Mouse (Mus musculus) brown adipose tissue, adult 24 weeks (tissue): ENCODE results near the gene Mcf2l. TPM values are rescaled to one million over a fixed set of nuclear protein-coding genes. Genes with fewer than 3 reads are reported as not detected.

ENCODE experiments used
- H3K27ac ChIP-seq: fragments of 200-500 bp; replicated peaks from 2 replicates; pipeline ENCODE4 v1.5.1; 2012; ENCODE audit warnings: low read depth, mild to moderate bottlenecking, low read length
- H3K4me1 ChIP-seq: fragments of 200-500 bp; 2 replicates; pipeline ENCODE4 v1.6.1; 2012; ENCODE audit warnings: low read length, mixed read lengths; ENCODE audit not compliant: control insufficient read depth, insufficient read depth, insufficient read length
- H3K4me3 ChIP-seq: fragments of 200-500 bp; 2 replicates; pipeline ENCODE4 v1.5.1; 2012; ENCODE audit warnings: low read depth, mild to moderate bottlenecking, low read length, moderate library complexity; ENCODE audit not compliant: insufficient read depth
- polyA plus RNA-seq: library from polyadenylated mRNA; stranded (reverse); fragments of >200 nt; gene quantifications from 2 replicates; pipeline ENCODE4 v1.2.4, GENCODE M21; 2012; ENCODE audit not compliant: missing spikeins, insufficient read depth, insufficient read length

Gene Mcf2l
- polyA plus RNA-seq, result 7.2 and 10.0 TPM in 2 replicates

- Histone ChIP-seq H3K27ac (no peak within 1 kb of the TSS), H3K4me3 (peak within 1 kb of the TSS; percentile 61), H3K4me1 (0 out of 2 replicates have a peak, but pooled peaks cover 2% of the 10 kb centered on the region)
These were observed at the start of gene Mcf2l for GRCm38 (mm10) chr8:12873357-12874046. Gene Mcf2l (plus strand): TSS chr8:12873806.

DNA sequence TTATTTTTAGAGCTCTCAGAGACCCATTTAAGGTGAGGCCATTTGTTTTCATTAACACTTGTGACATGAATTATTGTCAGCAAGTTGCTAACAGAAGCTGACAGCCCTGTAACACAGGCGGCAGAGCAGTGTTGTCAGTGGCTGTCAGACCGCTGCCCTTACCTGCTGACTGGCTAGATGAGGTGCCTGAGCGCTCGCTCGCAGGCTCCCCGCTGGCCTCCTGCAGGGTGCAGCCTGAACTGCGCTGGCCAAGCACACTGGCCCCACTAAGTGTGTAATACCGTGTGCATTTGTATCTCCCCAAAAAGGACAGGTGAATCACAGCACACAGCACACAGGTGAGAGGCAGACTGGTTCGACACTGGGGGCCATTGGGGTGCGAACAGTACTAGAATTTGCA lies 49.0 kb upstream of the Mcf2l start:
- no peak overlapping the region for H3K27ac ChIP-seq
- no peak overlapping the region for H3K4me3 ChIP-seq
- no peaks in the 10 kb centered on the region for H3K4me1 ChIP-seq

DNA sequence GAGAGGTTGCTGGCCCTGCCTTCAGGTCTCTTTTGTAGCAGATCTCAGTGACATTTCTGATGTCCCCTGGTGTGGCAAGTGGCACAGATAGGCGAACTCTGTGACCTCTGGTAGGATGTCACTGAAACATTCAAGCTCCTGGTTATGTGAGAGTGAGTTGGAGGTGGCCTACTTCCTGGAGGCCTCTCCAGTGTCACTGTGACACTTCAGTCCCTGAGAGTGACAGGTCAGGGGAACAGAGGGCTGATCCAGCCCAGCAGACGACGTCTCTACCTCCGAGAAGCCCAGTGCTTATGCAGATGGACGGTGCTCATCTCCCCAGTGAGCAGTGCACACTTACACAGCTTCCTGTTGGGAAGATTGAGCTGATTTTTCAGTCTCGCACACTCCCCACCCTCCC lies 48.4 kb upstream of the Mcf2l start:
- H3K27ac ChIP-seq, result no peak overlapping the region

DNA sequence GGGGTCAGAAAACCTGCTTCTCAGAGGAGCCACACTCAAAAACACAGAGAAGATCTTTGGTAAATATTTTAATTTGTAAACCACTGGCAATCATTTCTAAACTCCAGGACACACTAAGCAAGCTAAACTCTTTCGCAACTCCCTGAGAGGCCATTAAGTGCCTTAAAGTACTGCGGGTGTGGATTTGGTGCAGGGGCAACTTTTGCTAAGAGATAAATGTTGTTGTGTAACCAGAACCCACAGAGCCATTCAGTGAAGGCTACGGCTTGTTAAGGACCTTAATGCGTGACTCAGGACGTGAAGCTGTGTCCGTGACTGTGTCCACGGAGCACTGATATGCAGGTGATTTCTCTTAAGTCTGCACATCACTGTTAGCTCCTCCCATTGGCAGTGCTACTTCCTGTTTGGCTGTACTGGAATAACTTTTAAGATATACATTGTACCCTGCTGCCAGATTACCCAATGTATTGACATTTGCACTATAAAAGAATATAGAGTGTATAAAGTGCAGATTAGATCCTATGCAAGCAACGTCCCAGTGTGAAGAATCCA lies 47.8 kb upstream of the Mcf2l start:
- Histone ChIP-seq H3K4me3 (no peak overlapping the region), H3K27ac (no peak overlapping the region), H3K4me1 (no peaks in the 10 kb centered on the region)

More for the DNA sequence above, 48.4 kb upstream of the Mcf2l start:
- Histone ChIP-seq H3K4me3 (no peak overlapping the region), H3K4me1 (no peaks in the 10 kb centered on the region)

GRCm38 (mm10) chr8:12827124-12827523 lies 46.5 kb upstream of the Mcf2l start:
- Histone ChIP-seq H3K4me3 (no peak overlapping the region), H3K4me1 (no peaks in the 10 kb centered on the region), H3K27ac (no peak overlapping the region)

DNA sequence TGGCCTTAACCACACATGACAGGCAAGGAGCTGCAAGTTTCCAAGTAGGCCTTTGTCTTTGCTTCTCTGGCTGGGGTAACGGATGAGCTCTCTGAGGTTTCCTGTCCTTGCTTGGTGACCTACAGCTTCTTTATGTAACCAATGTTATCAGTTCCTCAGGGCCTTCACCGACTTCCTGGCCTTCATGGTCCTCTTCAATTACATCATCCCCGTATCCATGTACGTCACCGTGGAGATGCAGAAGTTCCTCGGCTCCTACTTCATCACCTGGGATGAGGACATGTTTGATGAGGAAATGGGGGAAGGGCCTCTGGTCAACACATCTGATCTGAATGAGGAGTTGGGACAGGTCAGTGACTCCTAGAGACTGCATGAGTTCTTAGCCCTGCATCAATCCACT lies 45.3 kb upstream of the Mcf2l start:
- Histone ChIP-seq H3K4me1 (no peaks in the 10 kb centered on the region), H3K27ac (no peak overlapping the region), H3K4me3 (no peak overlapping the region)

- H3K4me1 ChIP-seq, result no peaks in the 10 kb centered on the region
- no peak overlapping the region for H3K4me3 ChIP-seq
- H3K27ac ChIP-seq, result no peak overlapping the region
These were observed 44.2 kb upstream of the Mcf2l start for GRCm38 (mm10) chr8:12829381-12829780.

GRCm38 (mm10) chr8:12831659-12832589 lies 41.7 kb upstream of the Mcf2l start:
- no peak overlapping the region for H3K27ac ChIP-seq
- no peak overlapping the region for H3K4me3 ChIP-seq
- no peaks in the 10 kb centered on the region for H3K4me1 ChIP-seq

DNA sequence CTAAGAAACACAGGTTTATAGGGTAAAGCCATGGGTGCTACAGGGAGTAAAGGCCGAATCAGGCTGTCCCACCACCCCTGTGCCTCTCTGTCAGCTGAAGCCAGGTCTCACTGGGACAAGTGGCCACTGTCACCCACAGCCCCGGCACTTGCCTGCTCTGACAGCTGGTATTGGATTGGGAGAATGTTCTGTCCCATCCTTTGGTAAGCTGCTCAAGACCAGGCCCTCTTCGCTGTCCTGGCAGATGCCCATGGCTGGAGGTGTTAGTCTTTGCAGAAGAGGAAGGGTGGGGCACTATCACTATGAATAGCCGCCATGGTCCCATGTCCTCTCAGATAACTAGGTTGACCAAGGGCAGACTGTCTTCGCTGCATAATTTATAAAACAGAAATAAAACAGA lies 40.0 kb upstream of the Mcf2l start:
- no peak overlapping the region for H3K4me3 ChIP-seq
- H3K27ac ChIP-seq, result no peak overlapping the region
- no peaks in the 10 kb centered on the region for H3K4me1 ChIP-seq

DNA sequence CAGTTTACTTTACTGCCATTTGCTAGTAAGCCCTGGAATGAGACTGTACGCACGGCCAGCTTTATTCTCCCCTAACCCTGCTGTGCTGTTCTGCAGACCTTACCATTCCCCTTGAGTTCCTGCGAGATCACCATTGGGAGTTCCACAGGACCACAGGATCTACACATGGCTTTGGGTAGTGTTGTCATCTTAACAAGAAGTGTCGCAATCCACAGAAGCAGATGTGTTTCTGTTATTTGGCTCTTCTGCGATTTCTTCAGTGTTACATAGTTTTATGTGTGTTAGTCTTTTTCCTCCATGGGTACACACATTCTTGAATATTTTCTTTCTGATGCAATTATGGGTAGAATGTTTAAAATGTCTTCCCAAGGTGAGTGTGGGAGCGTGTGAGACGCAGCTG lies 32.8 kb upstream of the Mcf2l start:
- Histone ChIP-seq H3K4me3 (no peak overlapping the region), H3K27ac (no peak overlapping the region), H3K4me1 (no peaks in the 10 kb centered on the region)

- H3K27ac ChIP-seq, result no peak overlapping the region
- no peaks in the 10 kb centered on the region for H3K4me1 ChIP-seq
These were observed 31.1 kb upstream of the Mcf2l start for GRCm38 (mm10) chr8:12842342-12842995.

GRCm38 (mm10) chr8:12844347-12844950 lies 29.2 kb upstream of the Mcf2l start:
- no peak overlapping the region for H3K4me3 ChIP-seq
- H3K4me1 ChIP-seq, result no peaks in the 10 kb centered on the region
- no peak overlapping the region for H3K27ac ChIP-seq

More at GRCm38 (mm10) chr8:12842342-12842995, 31.1 kb upstream of the Mcf2l start:
- no peak overlapping the region for H3K4me3 ChIP-seq

DNA sequence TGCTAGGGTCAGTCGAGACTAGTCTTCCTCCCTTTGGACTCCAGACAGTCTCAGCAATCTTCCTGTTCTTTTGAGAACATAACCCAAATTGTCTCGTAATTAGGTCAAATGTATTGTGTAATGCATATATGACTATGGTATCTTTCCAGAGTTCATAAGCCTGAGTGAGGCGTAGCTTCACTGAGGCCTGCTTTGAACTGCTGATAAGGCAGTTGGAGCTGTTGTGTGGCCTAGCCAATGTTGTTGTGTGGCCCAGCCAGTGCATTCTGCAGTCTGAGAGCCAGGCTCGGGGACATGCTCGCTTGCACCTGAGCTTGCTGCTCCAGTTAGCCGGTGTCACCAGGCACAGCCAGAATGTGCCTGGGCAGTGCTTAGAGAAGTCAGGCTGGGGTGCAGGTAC lies 27.2 kb upstream of the Mcf2l start:
- H3K4me1 ChIP-seq, result no peaks in the 10 kb centered on the region
- H3K27ac ChIP-seq, result no peak overlapping the region

DNA sequence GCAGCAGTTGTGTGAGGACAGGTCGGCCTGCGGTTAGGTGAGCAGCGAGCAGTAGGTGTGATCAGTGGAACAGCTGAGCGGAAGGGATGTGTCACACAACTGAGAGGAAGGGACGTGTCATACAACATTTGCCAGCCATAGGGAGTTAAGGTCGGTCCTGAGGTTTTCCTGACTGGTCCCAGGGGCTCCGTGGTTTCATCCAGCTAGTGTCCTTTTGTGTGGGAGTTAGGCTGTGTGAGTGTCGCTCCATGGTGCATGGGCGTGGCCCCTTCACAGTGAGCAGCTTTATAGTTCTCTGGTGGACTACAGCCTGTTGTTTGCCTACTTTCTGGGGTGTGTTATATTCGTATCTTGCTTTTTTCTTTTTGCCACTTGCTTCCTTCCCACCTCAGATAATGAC lies 22.4 kb upstream of the Mcf2l start:
- Histone ChIP-seq H3K27ac (no peak overlapping the region), H3K4me3 (no peak overlapping the region), H3K4me1 (no peaks in the 10 kb centered on the region)

More for the DNA sequence above, 27.2 kb upstream of the Mcf2l start:
- H3K4me3 ChIP-seq, result no peak overlapping the region
